In genomic region chr5:149321909-149322841, GRCm38 (mm10) we compare ENCODE assay signal across 8 mouse cellular contexts. TPM values are rescaled to one million over a fixed set of nuclear protein-coding genes. Genes with fewer than 3 reads are reported as not detected.
DNase-seq lines count a peak whose midpoint lies in the region; ATAC-seq and TF ChIP-seq lines count a peak whose summit lies in the region.

No protein-coding gene starts in this region.

- peaks cover 67% of the 10 kb centered on the region for H3K4me1 ChIP-seq in heart, embryonic 10.5 days
- peaks cover 22% of the 10 kb centered on the region for H3K4me1 ChIP-seq in forebrain, embryonic 11.5 days (replicated peaks; ENCODE audit: control insufficient read depth, insufficient read depth, low read length)
- H3K4me1 ChIP-seq in kidney, postnatal 0 days (replicated peaks; ENCODE audit: insufficient read depth, low read length): peaks cover 26% of the 10 kb centered on the region

- peak overlapping the region; percentile 89 for H3K27ac ChIP-seq in heart, embryonic 10.5 days
- peak overlapping the region; percentile 57; the same call in 1 of the 2 replicates for H3K27ac ChIP-seq in forebrain, embryonic 11.5 days (ENCODE audit: low read depth, low read length)
- peak overlapping the region; percentile 77 for H3K27ac ChIP-seq in kidney, postnatal 0 days

- H3K9me3 ChIP-seq in heart, embryonic 10.5 days: no peaks in the 10 kb centered on the region
- no peaks in the 10 kb centered on the region for H3K9me3 ChIP-seq in forebrain, embryonic 11.5 days (ENCODE audit: control insufficient read depth, low read length)
- H3K9me3 ChIP-seq in kidney, postnatal 0 days (replicated peaks; ENCODE audit: low read length): no peaks in the 10 kb centered on the region

- H3K4me2 ChIP-seq in forebrain, embryonic 11.5 days (ENCODE audit: low read depth, low read length, severe bottlenecking): no peak overlapping the region
- H3K4me2 ChIP-seq in kidney, postnatal 0 days (ENCODE audit: low read length): no peak overlapping the region; the same call in 1 of the 2 replicates

- H3K4me3 ChIP-seq in heart, embryonic 10.5 days: peak overlapping the region; percentile 5; the same call in 1 of the 2 replicates
- no peak overlapping the region for H3K4me3 ChIP-seq in forebrain, embryonic 11.5 days (ENCODE audit: low read depth, low read length)
- H3K4me3 ChIP-seq in kidney, postnatal 0 days (replicated peaks; ENCODE audit: low read depth, low read length): no peak overlapping the region

- H3K27me3 ChIP-seq in heart, embryonic 10.5 days (ENCODE audit: insufficient read depth, poor library complexity, severe bottlenecking): no peaks in the 10 kb centered on the region
- H3K27me3 ChIP-seq in forebrain, embryonic 11.5 days (ENCODE audit: control insufficient read depth, insufficient read depth, low read length): no peaks in the 10 kb centered on the region
- H3K27me3 ChIP-seq in kidney, postnatal 0 days (ENCODE audit: insufficient read depth, low read length): no peaks in the 10 kb centered on the region

- 50% methylated on average over 15 of the region's 15 CpGs for WGBS in heart, embryonic 10.5 days
- 71% methylated on average over 15 of the region's 15 CpGs for WGBS in forebrain, embryonic 11.5 days
- 38% methylated on average over 15 of the region's 15 CpGs for WGBS in kidney, postnatal 0 days

- intact Hi-C loops in heart, postnatal 25 days (cut with DNase I): no loop called here

- no peak for DNase-seq in heart, embryonic 10.5 days (ENCODE audit: low spot score)
- DNase-seq in heart, postnatal 25 days (ENCODE audit: low spot score): no peak
- DNase-seq in forebrain, embryonic 11.5 days (ENCODE audit: low spot score): no peak
- peak; percentile 45 for DNase-seq in kidney, postnatal 0 days (ENCODE audit: low spot score)
- DNase-seq in neural tube, embryonic 10.5 days (ENCODE audit: extremely low spot score, low spot score): peak; percentile 66
- DNase-seq in left cerebral cortex, adult 11 months (ENCODE audit: low spot score): no peak
- DNase-seq in cerebellum, adult 18-20 months: no peak

- no peak overlapping the region for H3K9ac ChIP-seq in forebrain, embryonic 11.5 days (ENCODE audit: low read length)
- no peak overlapping the region for H3K9ac ChIP-seq in kidney, postnatal 0 days (ENCODE audit: low read depth, low read length)

- peak; percentile 14; the same call in 1 of the 2 replicates for TF ChIP-seq CTCF in kidney, postnatal 0 days (IDR thresholded peaks at IDR 0.05; ENCODE audit: low read depth)

- no peak for ATAC-seq in forebrain, embryonic 11.5 days (replicated peaks; ENCODE audit: low FRiP score)
- peak; percentile 68 for ATAC-seq in kidney, postnatal 0 days (replicated peaks; ENCODE audit: low FRiP score, low read depth)
- no peak for ATAC-seq in megakaryocyte progenitor cell, adult 5-6 weeks (replicated peaks; ENCODE audit: poor library complexity)

- H3K36me3 ChIP-seq in heart, embryonic 10.5 days: no peaks in the 10 kb centered on the region
- no peaks in the 10 kb centered on the region for H3K36me3 ChIP-seq in forebrain, embryonic 11.5 days (ENCODE audit: control insufficient read depth, insufficient read depth, low read length)
- no peaks in the 10 kb centered on the region for H3K36me3 ChIP-seq in kidney, postnatal 0 days (ENCODE audit: insufficient read depth, low read length)

RNA-seq across cellular contexts. Expression of gene Alox5ap, which starts 57.6 kb away (rescaled TPM):
- polyA plus RNA-seq in heart, embryonic 10.5 days (2016; fragmentation: Nextera tagmentation; extraction: Ambion mirVana): 4.3 and 4.5 TPM in 2 replicates
- total RNA-seq in heart, postnatal 25 days (2021): 10 to 100 TPM; 16.5 to 17.0 TPM
- polyA plus RNA-seq in forebrain, embryonic 11.5 days (2014; fragmentation: Nextera tagmentation; extraction: Ambion mirVana): 4.5 and 4.7 TPM in 2 replicates
- polyA plus RNA-seq in kidney, postnatal 0 days (2015; fragmentation: Nextera tagmentation; extraction: Ambion mirVana): 18.1 and 19.8 TPM in 2 replicates
- 426 and 442 TPM in 2 replicates for total RNA-seq in megakaryocyte progenitor cell, adult 5-6 weeks (2015)
- 320 and 453 TPM in 2 replicates for total RNA-seq in megakaryocyte progenitor cell, adult 5-6 weeks (2017)

Comparison
In these comparisons a context has a peak if more than half of its experiments do, and no peak if none do; other contexts are left out.
1. DNase-seq: peak in kidney, postnatal 0 days (single experiment) and neural tube, embryonic 10.5 days (single experiment); none in heart, embryonic 10.5 days (single experiment), heart, postnatal 25 days (single experiment), forebrain, embryonic 11.5 days (single experiment), left cerebral cortex, adult 11 months (single experiment) and cerebellum, adult 18-20 months (0 of 2).
2. Peak in every context shown above with its lines, with median percentiles within 50 percentile points of each other: H3K27ac ChIP-seq.